Mouse (Mus musculus) kidney, embryonic 14.5 days (tissue): Measurements from ENCODE around the gene Creg2. TPM values are rescaled to one million over a fixed set of nuclear protein-coding genes. Genes with fewer than 3 reads are reported as not detected.
"Not testable (repeated sequence)": the region's sequence is repeated elsewhere in the genome, so short reads cannot be mapped to it uniquely, and the experiment has no call there.

Experiments used
- ATAC-seq: fragments of 200-750 bp; cut with Nextera tagmentation; 2 replicates; pipeline ENCODE4 v1.8.0; 2017; ENCODE audit warnings: moderate number of reproducible peaks, mild to moderate bottlenecking, moderate TSS enrichment, moderate library complexity; ENCODE audit not compliant: low FRiP score, low TSS enrichment
- H3K27ac ChIP-seq: fragments of 300-500 bp; sonication (generic); 2 replicates; pipeline ENCODE4 v1.5.1; 2014; ENCODE audit warnings: low read depth, mild to moderate bottlenecking, low read length, moderate library complexity, mixed read lengths
- H3K27me3 ChIP-seq: fragments of 300-500 bp; sonication (generic); 2 replicates; pipeline ENCODE4 v1.6.1; 2014; ENCODE audit warnings: mild to moderate bottlenecking, low read length; ENCODE audit not compliant: control insufficient read depth, insufficient read depth
- H3K36me3 ChIP-seq: fragments of 300-500 bp; sonication (generic); 2 replicates; pipeline ENCODE4 v1.6.1; 2014; ENCODE audit warnings: low read length, mixed read lengths; ENCODE audit not compliant: control insufficient read depth, insufficient read depth
- H3K4me1 ChIP-seq: fragments of 300-500 bp; sonication (generic); 2 replicates; pipeline ENCODE4 v1.6.1; 2014; ENCODE audit warnings: low read length, mixed read lengths; ENCODE audit not compliant: control insufficient read depth, insufficient read depth
- H3K4me2 ChIP-seq: fragments of 300-500 bp; sonication (generic); replicated peaks from 2 replicates; pipeline ENCODE4 v1.6.1; 2014; ENCODE audit warnings: low read depth, mild to moderate bottlenecking, low read length
- H3K4me3 ChIP-seq: fragments of 300-500 bp; sonication (generic); 2 replicates; pipeline ENCODE4 v1.5.1; 2014; ENCODE audit warnings: mild to moderate bottlenecking, low read length
- H3K9ac ChIP-seq: fragments of 300-500 bp; sonication (generic); 2 replicates; pipeline ENCODE4 v1.6.1; 2014; ENCODE audit warnings: low read depth, mild to moderate bottlenecking, low read length, moderate library complexity
- H3K9me3 ChIP-seq: fragments of 300-500 bp; sonication (generic); 2 replicates; pipeline ENCODE4 v1.6.1; 2016; ENCODE audit warnings: low read length; ENCODE audit not compliant: control insufficient read depth
- WGBS: fragments of 180-500 bp; shearing (Covaris S2); extraction: QIAGEN DNeasy Blood & Tissue Kit; methylation state at CpG from one replicate; pipeline ENCODE4 v1.1.7; 2014; 5-methylcytosine and 5-hydroxymethylcytosine counted together
- polyA plus RNA-seq: library from polyadenylated mRNA; unstranded; fragments of >200 nt; fragmentation: Nextera tagmentation; extraction: Ambion mirVana; gene quantifications from 2 replicates; pipeline ENCODE4 v1.2.1, GENCODE M21; 2014

The Creg2 gene
- polyA plus RNA-seq, 1 experiment from 2014 or later = not detected

GRCm38 (mm10) chr1:39597135-39597534 is 54.1 kb downstream of the Creg2 start:
- not testable (repeated sequence) for ATAC-seq, H3K9me3 ChIP-seq, H3K27me3 ChIP-seq, H3K4me2 ChIP-seq, H3K27ac ChIP-seq, H3K36me3 ChIP-seq, H3K4me1 ChIP-seq, H3K4me3 ChIP-seq, H3K9ac ChIP-seq
- WGBS = 95% methylated on average over 9 of the region's 9 CpGs

DNA sequence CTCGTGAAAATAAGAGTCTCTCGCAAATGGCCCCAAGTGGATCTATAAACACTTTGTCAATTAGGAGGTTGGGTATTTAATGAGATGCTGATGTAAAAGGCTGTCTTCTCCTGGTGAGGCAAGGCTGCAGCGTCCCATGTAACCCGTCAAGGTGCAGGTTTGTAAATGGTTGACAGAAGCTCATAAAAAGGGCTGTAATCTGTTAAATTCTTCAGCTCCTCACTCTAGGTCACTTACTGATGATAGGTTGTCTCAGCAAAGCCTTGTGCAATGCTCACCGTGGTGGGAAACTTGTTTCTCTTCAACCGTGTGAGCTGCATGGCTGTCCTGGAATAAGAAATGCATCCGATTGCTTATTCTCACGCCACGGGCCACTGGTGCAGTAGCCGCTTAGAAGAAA is 57.4 kb downstream of the Creg2 start:
- H3K9me3 ChIP-seq = no peaks in the 10 kb centered on the region
- no peaks in the 10 kb centered on the region for H3K27me3 ChIP-seq
- no peak overlapping the region for H3K9ac ChIP-seq
- no peak for ATAC-seq
- no peaks in the 10 kb centered on the region for H3K4me1 ChIP-seq
- H3K4me2 ChIP-seq = no peak overlapping the region
- H3K4me3 ChIP-seq = no peak overlapping the region
- H3K36me3 ChIP-seq = no peaks in the 10 kb centered on the region
- no peak overlapping the region for H3K27ac ChIP-seq
- WGBS = 70% methylated on average over 10 of the region's 10 CpGs

GRCm38 (mm10) chr1:39592090-39592489 is 59.2 kb downstream of the Creg2 start:
- H3K27ac ChIP-seq = no peak overlapping the region
- WGBS = 77% methylated on average over 4 of the region's 4 CpGs
- no peaks in the 10 kb centered on the region for H3K9me3 ChIP-seq
- no peak overlapping the region for H3K4me2 ChIP-seq
- H3K9ac ChIP-seq = no peak overlapping the region
- no peaks in the 10 kb centered on the region for H3K36me3 ChIP-seq
- no peak overlapping the region for H3K4me3 ChIP-seq
- no peaks in the 10 kb centered on the region for H3K27me3 ChIP-seq
- no peaks in the 10 kb centered on the region for H3K4me1 ChIP-seq
- no peak for ATAC-seq

DNA sequence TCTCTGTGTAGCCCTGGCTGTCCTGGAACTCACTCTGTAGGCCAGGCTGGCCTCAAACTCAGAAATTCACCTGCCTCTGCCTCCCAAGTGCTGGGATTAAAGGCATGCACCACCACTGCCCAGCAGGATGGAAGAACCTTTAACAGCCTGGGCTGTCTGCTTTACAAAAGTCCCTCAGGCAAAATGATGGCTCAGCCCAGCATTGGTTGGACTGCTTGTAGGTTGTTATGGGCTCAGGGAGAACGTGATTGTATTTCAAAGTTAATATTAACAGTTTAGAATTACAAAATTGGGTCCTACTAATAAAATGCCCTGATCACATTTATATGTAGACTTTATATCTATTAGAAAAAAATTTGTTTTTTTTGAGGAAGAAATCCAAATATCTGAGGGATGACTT is 59.7 kb downstream of the Creg2 start:
- not testable (repeated sequence) for H3K9ac ChIP-seq, H3K27me3 ChIP-seq, H3K4me2 ChIP-seq, H3K4me3 ChIP-seq, H3K36me3 ChIP-seq, H3K27ac ChIP-seq, H3K4me1 ChIP-seq, ATAC-seq, H3K9me3 ChIP-seq
- 73% methylated on average over 1 of the region's 1 CpGs for WGBS

GRCm38 (mm10) chr1:39590193-39590592 is 61.1 kb downstream of the Creg2 start:
- Histone ChIP-seq H3K27ac (no peak overlapping the region), H3K4me3 (no peak overlapping the region), H3K9ac (no peak overlapping the region), H3K36me3 (no peaks in the 10 kb centered on the region), H3K9me3 (no peaks in the 10 kb centered on the region), H3K4me2 (no peak overlapping the region), H3K4me1 (no peaks in the 10 kb centered on the region), H3K27me3 (no peaks in the 10 kb centered on the region)
- ATAC-seq = no peak
- 80% methylated on average over 5 of the region's 5 CpGs for WGBS

DNA sequence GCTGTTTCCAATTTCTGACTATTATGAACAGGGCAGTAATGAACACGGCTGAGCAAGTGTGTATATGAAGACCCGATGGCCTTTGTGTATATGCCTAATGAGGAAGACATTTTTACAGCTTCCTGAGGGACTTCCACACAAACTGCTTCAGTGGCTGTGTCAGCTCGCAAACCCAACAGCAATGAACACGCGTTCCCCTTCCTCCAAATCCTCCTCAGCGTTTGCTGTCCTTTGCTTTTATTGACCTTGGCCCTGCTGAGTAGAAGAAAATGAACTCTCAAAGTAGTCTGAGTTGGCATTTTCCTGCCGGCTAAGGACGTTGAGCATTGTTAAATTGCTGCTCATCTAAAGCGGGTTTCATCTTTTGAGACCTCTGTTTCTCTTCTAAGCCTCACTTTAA is 65.9 kb downstream of the Creg2 start:
- Histone ChIP-seq H3K27me3 (no peaks in the 10 kb centered on the region), H3K9me3 (no peaks in the 10 kb centered on the region; the same call in 1 of the 2 replicates), H3K4me3 (no peak overlapping the region), H3K4me2 (no peak overlapping the region), H3K36me3 (no peaks in the 10 kb centered on the region), H3K27ac (no peak overlapping the region), H3K4me1 (no peaks in the 10 kb centered on the region), H3K9ac (no peak overlapping the region)
- 78% methylated on average over 9 of the region's 9 CpGs for WGBS
- no peak for ATAC-seq

- no peaks in the 10 kb centered on the region for H3K27me3 ChIP-seq
- WGBS = 93% methylated on average over 9 of the region's 9 CpGs
- no peak overlapping the region for H3K4me3 ChIP-seq
- H3K27ac ChIP-seq = no peak overlapping the region
- no peaks in the 10 kb centered on the region for H3K36me3 ChIP-seq
- ATAC-seq = no peak
- H3K4me1 ChIP-seq = no peaks in the 10 kb centered on the region
- no peaks in the 10 kb centered on the region; the same call in 1 of the 2 replicates for H3K9me3 ChIP-seq
- no peak overlapping the region for H3K4me2 ChIP-seq
- no peak overlapping the region for H3K9ac ChIP-seq
These were observed 68.1 kb downstream of the Creg2 start for GRCm38 (mm10) chr1:39583173-39583572.

GRCm38 (mm10) chr1:39581215-39581614 is 70.1 kb downstream of the Creg2 start:
- Histone ChIP-seq H3K4me2 (no peak overlapping the region), H3K9me3 (no peaks in the 10 kb centered on the region; the same call in 1 of the 2 replicates)
- 87% methylated on average over 2 of the region's 3 CpGs for WGBS

DNA sequence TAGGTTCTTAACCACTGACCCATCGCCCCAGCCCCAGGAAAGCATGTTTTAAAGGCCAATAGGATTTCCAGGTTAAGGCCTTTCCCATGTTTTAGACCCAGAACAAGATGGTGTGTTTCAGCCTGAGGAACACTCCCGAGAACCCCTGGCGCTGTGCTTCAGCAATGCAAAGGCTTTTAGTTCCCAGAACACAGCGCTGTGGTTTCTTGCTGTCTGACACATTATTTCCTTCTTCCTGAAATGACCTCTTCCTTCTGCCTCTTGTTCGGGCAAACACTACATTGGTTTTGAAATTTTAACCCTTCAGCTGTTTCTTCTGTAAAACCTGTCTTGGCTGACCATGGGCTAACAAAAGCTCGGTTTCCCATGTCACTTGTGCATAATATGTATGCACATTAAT is 72.1 kb downstream of the Creg2 start:
- H3K27ac ChIP-seq = no peak overlapping the region
- H3K27me3 ChIP-seq = no peaks in the 10 kb centered on the region
- H3K36me3 ChIP-seq = no peaks in the 10 kb centered on the region
- H3K4me3 ChIP-seq = no peak overlapping the region
- no peak for ATAC-seq
- WGBS = 81% methylated on average over 6 of the region's 6 CpGs
- peaks cover 18% of the 10 kb centered on the region; the same call in 1 of the 2 replicates for H3K4me1 ChIP-seq
- no peak overlapping the region for H3K9ac ChIP-seq
- no peaks in the 10 kb centered on the region for H3K9me3 ChIP-seq
- no peak overlapping the region for H3K4me2 ChIP-seq

More at GRCm38 (mm10) chr1:39581215-39581614, 70.1 kb downstream of the Creg2 start:
- no peaks in the 10 kb centered on the region for H3K36me3 ChIP-seq
- H3K4me3 ChIP-seq = no peak overlapping the region
- H3K27ac ChIP-seq = no peak overlapping the region
- H3K27me3 ChIP-seq = no peaks in the 10 kb centered on the region
- no peak overlapping the region for H3K9ac ChIP-seq
- H3K4me1 ChIP-seq = peaks cover 5% of the 10 kb centered on the region; the same call in 1 of the 2 replicates
- no peak for ATAC-seq
